Mouse (Mus musculus): Measurements from ENCODE around the gene Lrrc63. TPM values are rescaled to one million over a fixed set of nuclear protein-coding genes. Genes with fewer than 3 reads are reported as not detected.

The Lrrc63 gene
- polyA plus RNA-seq, 1 experiment from 2014 or later, result not detected

Other genes starting within 250 kb of the Lrrc63 start
- 4.4 and 4.5 TPM in 2 replicates for gene Lrch1, start 183.0 kb downstream of the Lrrc63 start, polyA plus RNA-seq (2015; fragmentation: Nextera tagmentation; extraction: Ambion mirVana)
- 0.31 and 0.38 TPM in 2 replicates for gene Rubcnl, start 114.9 kb downstream of the Lrrc63 start, polyA plus RNA-seq (2015; fragmentation: Nextera tagmentation; extraction: Ambion mirVana)
- gene Lcp1, start 220 bp upstream of the Lrrc63 start, polyA plus RNA-seq (2015; fragmentation: Nextera tagmentation; extraction: Ambion mirVana), result 39.6 and 40.9 TPM in 2 replicates
- 134 and 143 TPM in 2 replicates for gene Cpb2, start 111.4 kb upstream of the Lrrc63 start, polyA plus RNA-seq (2015; fragmentation: Nextera tagmentation; extraction: Ambion mirVana)
- gene Zc3h13, start 153.5 kb upstream of the Lrrc63 start, polyA plus RNA-seq (2015; fragmentation: Nextera tagmentation; extraction: Ambion mirVana), result 11.9 TPM in 2 replicates